Mouse (Mus musculus): ENCODE measurements around the gene Prkab2.

Prkab2 gene

GRCm38 (mm10) chr3:97657655-97658411 is at the start of gene Prkab2:
Prkab2 (plus strand) TSS chr3:97658193.
- peak; percentile 98 to 100 for DNase-seq (ENCODE audit: low spot score in 2 of 2)

- no peak for DNase-seq (ENCODE audit: low spot score in 2 of 2)
These were observed 48.7 kb upstream of the Prkab2 start for GRCm38 (mm10) chr3:97609201-97609844.

- peak; percentile 80 to 94 for DNase-seq (ENCODE audit: low spot score in 2 of 2)
These were observed 48.1 kb upstream of the Prkab2 start, which contains the start of gene Chd1l for GRCm38 (mm10) chr3:97609845-97610410. Chd1l (minus strand) TSS chr3:97610203.

GRCm38 (mm10) chr3:97611021-97611420 is 47.0 kb upstream of the Prkab2 start:
- DNase-seq (ENCODE audit: low spot score in 2 of 2), result no peak

GRCm38 (mm10) chr3:97615154-97615553 is 42.8 kb upstream of the Prkab2 start:
- DNase-seq (ENCODE audit: low spot score in 2 of 2), result no peak

- no peak for DNase-seq (ENCODE audit: low spot score in 2 of 2)
These were observed 42.1 kb upstream of the Prkab2 start for GRCm38 (mm10) chr3:97615933-97616332.

- no peak for DNase-seq (ENCODE audit: low spot score in 2 of 2)
These were observed 40.7 kb upstream of the Prkab2 start for GRCm38 (mm10) chr3:97617091-97617825.

- no peak for DNase-seq (ENCODE audit: low spot score in 2 of 2)
These were observed 40.1 kb upstream of the Prkab2 start for GRCm38 (mm10) chr3:97617899-97618298.

- no peak for DNase-seq (ENCODE audit: low spot score in 2 of 2)
These were observed 37.3 kb upstream of the Prkab2 start for GRCm38 (mm10) chr3:97620657-97621056.

- DNase-seq (ENCODE audit: low spot score in 2 of 2), result no peak
These were observed 33.4 kb upstream of the Prkab2 start for GRCm38 (mm10) chr3:97624611-97625010.

GRCm38 (mm10) chr3:97627893-97628292 is 30.1 kb upstream of the Prkab2 start:
- no peak for DNase-seq (ENCODE audit: low spot score in 2 of 2)

- DNase-seq (ENCODE audit: low spot score in 2 of 2), result no peak
These were observed 29.5 kb upstream of the Prkab2 start, which contains the start of gene Fmo5 for GRCm38 (mm10) chr3:97628391-97629001. Fmo5 (plus strand) TSS chr3:97628804.

- no peak for DNase-seq (ENCODE audit: low spot score in 2 of 2)
These were observed 28.1 kb upstream of the Prkab2 start for GRCm38 (mm10) chr3:97629941-97630340.

- DNase-seq (ENCODE audit: low spot score in 2 of 2), result no peak
These were observed 27.2 kb upstream of the Prkab2 start for GRCm38 (mm10) chr3:97630746-97631145.

- no peak for DNase-seq (ENCODE audit: low spot score in 2 of 2)
These were observed 26.6 kb upstream of the Prkab2 start for GRCm38 (mm10) chr3:97631258-97631860.

GRCm38 (mm10) chr3:97633456-97633855 is 24.5 kb upstream of the Prkab2 start:
- no peak for DNase-seq (ENCODE audit: low spot score in 2 of 2)

- DNase-seq (ENCODE audit: low spot score in 2 of 2), result no peak
These were observed 23.7 kb upstream of the Prkab2 start for GRCm38 (mm10) chr3:97634288-97634761.

- DNase-seq (ENCODE audit: low spot score in 2 of 2), result no peak
These were observed 16.6 kb upstream of the Prkab2 start for GRCm38 (mm10) chr3:97641396-97641795.

GRCm38 (mm10) chr3:97642001-97642400 is 16.0 kb upstream of the Prkab2 start:
- DNase-seq (ENCODE audit: low spot score in 2 of 2), result no peak

- no peak for DNase-seq (ENCODE audit: low spot score in 2 of 2)
These were observed 9.5 kb upstream of the Prkab2 start for GRCm38 (mm10) chr3:97648518-97648917.

- DNase-seq (ENCODE audit: low spot score in 2 of 2), result no peak
These were observed 9.0 kb upstream of the Prkab2 start for GRCm38 (mm10) chr3:97649022-97649421.

Measured in cerebellum, postnatal 4 days (tissue).